In the genomic region with DNA sequence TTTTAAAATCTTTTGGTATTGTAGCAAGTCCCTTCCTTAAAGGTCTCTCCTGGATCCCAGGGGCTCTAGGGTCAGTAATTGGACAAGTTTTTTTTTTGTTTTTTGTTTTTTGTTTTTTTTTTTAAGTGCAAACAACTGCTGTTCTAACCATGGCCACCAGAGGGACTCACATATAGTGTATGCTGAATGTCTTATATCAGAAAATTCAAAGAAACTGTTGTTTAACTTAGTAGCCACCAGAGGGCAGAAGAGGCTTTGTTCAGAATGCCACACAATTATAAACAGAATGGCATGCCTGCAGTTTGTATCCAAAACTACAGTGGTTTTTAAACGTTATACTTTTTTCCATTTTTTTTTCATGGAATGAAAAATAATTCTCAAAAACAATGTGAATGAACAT, we compare ENCODE assay signal across 9 mouse cellular contexts. TPM values are rescaled to one million over a fixed set of nuclear protein-coding genes. Genes with fewer than 3 reads are reported as not detected.
DNase-seq lines count a peak whose midpoint lies in the region; ATAC-seq and TF ChIP-seq lines count a peak whose summit lies in the region.
"Had no signal": no experiment of that assay in that cellular context is flagged by ENCODE, and none has a peak within 500 bp of the region (broad histone marks: within the 10 kb centered on the region; RNA-seq: fewer than 3 reads in every experiment).

No protein-coding gene starts in this region.

- H3K4me2 ChIP-seq in embryonic facial prominence, embryonic 11.5 days (ENCODE audit: low read depth, low read length) = no peak overlapping the region

- 24% methylated on average over 1 of the region's 1 CpGs for WGBS in embryonic facial prominence, embryonic 11.5 days

- ATAC-seq in embryonic facial prominence, embryonic 11.5 days (replicated peaks; ENCODE audit: insufficient number of reproducible peaks, low FRiP score, low TSS enrichment, low read depth) = no peak

- intact Hi-C loops in left cerebral cortex, adult 2 months (cut with DNase I) = loop anchor here (5.0 kb wide), 1 partner anchor 440 kb away; no protein-coding TSS in a partner anchor

- no peak overlapping the region for H3K4me3 ChIP-seq in embryonic facial prominence, embryonic 11.5 days (ENCODE audit: low read depth, low read length)
- H3K4me3 ChIP-seq in left cerebral cortex, adult 2 months = no peak overlapping the region

- no peaks in the 10 kb centered on the region for H3K27me3 ChIP-seq in embryonic facial prominence, embryonic 11.5 days (ENCODE audit: control insufficient read depth, insufficient read depth, low read length)

- TF ChIP-seq CTCF in left cerebral cortex, adult 2 months (IDR thresholded peaks at IDR 0.05) = peak; percentile 73

- H3K9me3 ChIP-seq in embryonic facial prominence, embryonic 11.5 days (replicated peaks; ENCODE audit: control insufficient read depth, low read length) = no peaks in the 10 kb centered on the region

- H3K27ac ChIP-seq in embryonic facial prominence, embryonic 11.5 days (replicated peaks; ENCODE audit: low read depth, low read length) = no peak overlapping the region
- no peak overlapping the region for H3K27ac ChIP-seq in left cerebral cortex, adult 2 months

- DNase-seq in gastrocnemius, postnatal 10 days = peak; percentile 3
- DNase-seq in gastrocnemius, adult 18-20 months (ENCODE audit: low spot score) = no peak
- DNase-seq in right cerebral cortex, adult 2 months (ENCODE audit: low spot score in 2 of 2) = peak; percentile 5 to 23
- no peak for DNase-seq in right cerebral cortex, postnatal 25 days
- peak; percentile 68 for DNase-seq in embryonic facial prominence, embryonic 11.5 days (ENCODE audit: low spot score)
- DNase-seq in left cerebral cortex, adult 2 months (ENCODE audit: extremely low spot score in 1 of 2, low spot score in 2 of 2) = no peak
- no peak for DNase-seq in ovary, postnatal 36 days (ENCODE audit: low spot score)
- DNase-seq in adrenal gland, postnatal 4 days (ENCODE audit: low spot score in 2 of 2) = no peak

- H3K9ac ChIP-seq in embryonic facial prominence, embryonic 11.5 days (replicated peaks; ENCODE audit: low read length) = no peak overlapping the region

- no peaks in the 10 kb centered on the region for H3K4me1 ChIP-seq in embryonic facial prominence, embryonic 11.5 days (ENCODE audit: control insufficient read depth, insufficient read depth, low read length)

- H3K36me3 ChIP-seq in embryonic facial prominence, embryonic 11.5 days (replicated peaks; ENCODE audit: control insufficient read depth, insufficient read depth, low read depth, low read length) = no peaks in the 10 kb centered on the region

RNA-seq across cellular contexts. Expression of gene A26c2, which starts 53.6 kb away (rescaled TPM):
- total RNA-seq in gastrocnemius, postnatal 10 days (2021) = not detected
- not detected for total RNA-seq in gastrocnemius, adult 18-20 months (2021)
- not detected in 2 replicates for polyA plus RNA-seq in embryonic facial prominence, embryonic 11.5 days (2014; fragmentation: Nextera tagmentation; extraction: Ambion mirVana)
- not detected for total RNA-seq in left cerebral cortex, adult 2 months (2021)
- not detected for total RNA-seq in adrenal gland, postnatal 4 days (2021)
- polyA plus RNA-seq: heart, embryonic 14.5 days had no signal

Comparison
In these comparisons a context has a peak if more than half of its experiments do, and no peak if none do; other contexts are left out.
1. DNase-seq: peak in gastrocnemius, postnatal 10 days (single experiment), right cerebral cortex, adult 2 months (2 of 2) and embryonic facial prominence, embryonic 11.5 days (single experiment); none in gastrocnemius, adult 18-20 months (single experiment), right cerebral cortex, postnatal 25 days (single experiment), left cerebral cortex, adult 2 months (0 of 2), ovary, postnatal 36 days (single experiment) and adrenal gland, postnatal 4 days (0 of 2).